Mouse (Mus musculus): ENCODE measurements at regions not wholly inside any gene's neighbourhood (a gene's known extent, or its start where the extent isn't known, plus 50 kb on each side); places are given as distances from the start of the nearest gene placed in this dataset.

DNA sequence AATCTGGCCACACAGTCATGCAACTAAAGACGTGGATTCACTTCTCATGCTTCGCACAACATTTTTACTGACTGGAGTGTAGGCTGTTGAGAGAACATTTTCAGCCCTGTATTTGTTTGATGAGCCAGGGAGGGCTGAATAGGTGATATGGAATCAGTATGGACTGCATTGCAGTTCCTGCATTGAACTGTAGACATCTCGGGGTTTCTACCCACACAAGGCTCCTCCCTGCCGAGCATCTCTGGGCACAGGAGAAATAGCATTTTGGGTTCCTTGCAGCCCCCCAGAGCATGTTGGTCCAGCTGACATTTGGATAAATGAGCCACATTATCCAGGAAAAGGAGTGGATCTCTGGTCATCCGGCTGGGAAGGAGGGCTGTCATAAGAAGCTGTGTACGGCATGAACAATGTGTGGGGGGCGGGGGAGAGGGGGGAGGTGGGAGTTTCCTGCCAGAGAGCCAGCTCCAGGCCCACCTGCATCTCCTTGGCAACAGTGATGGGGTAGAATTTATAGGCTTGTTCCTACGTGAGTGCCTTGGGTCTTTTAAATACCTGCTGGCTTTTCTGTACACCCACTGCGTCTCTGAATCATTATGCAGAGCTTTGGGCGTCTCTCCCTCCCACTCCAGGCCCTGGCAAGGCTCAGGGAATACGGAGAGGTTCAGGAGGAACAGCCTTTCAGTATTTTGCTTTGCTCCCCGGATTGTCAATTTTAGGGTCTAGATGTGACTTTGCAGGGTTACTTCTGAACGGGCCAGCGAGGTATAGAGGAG lies 280.9 kb upstream of the Gm10131 start:
- Histone ChIP-seq H3K9ac (ENCODE audit: control insufficient read depth, low read depth, low read length, poor library complexity, severe bottlenecking) (no peak overlapping the region), H3K79me2 (ENCODE audit: control insufficient read depth, insufficient read depth, low read length, poor library complexity) (no peaks in the 10 kb centered on the region), H3K4me3 (ENCODE audit: control insufficient read depth in 1 of 2, insufficient read depth in 1 of 2, low read depth in 2 of 2, low read length in 2 of 2) (no peak overlapping the region), H3K27ac (ENCODE audit: control insufficient read depth, low read depth, low read length) (no peak overlapping the region), H3K27me3 (ENCODE audit: control insufficient read depth in 1 of 2, insufficient read depth in 2 of 2, low read length in 2 of 2) (no peaks in the 10 kb centered on the region), H3K36me3 (ENCODE audit: control insufficient read depth in 1 of 2, insufficient read depth in 2 of 2, low read length in 2 of 2) (no peaks in the 10 kb centered on the region), H3K9me3 (replicated peaks; ENCODE audit: insufficient read depth, low read length) (no peaks in the 10 kb centered on the region), H3K4me1 (ENCODE audit: control insufficient read depth in 1 of 2, insufficient read depth in 2 of 2, low read length in 2 of 2) (no peaks in the 10 kb centered on the region)
- no peak for TF ChIP-seq UBTF (IDR thresholded peaks at IDR 0.05; ENCODE audit: borderline replicate concordance, insufficient read depth, low read depth, low read length)
- no peak for TF ChIP-seq MEF2A (IDR thresholded peaks at IDR 0.05; ENCODE audit: extremely low read depth, insufficient replicate concordance, low read depth, low read length, poor library complexity, severe bottlenecking)
- no peak for TF ChIP-seq USF2 (IDR thresholded peaks at IDR 0.05; ENCODE audit: borderline replicate concordance in 1 of 2, insufficient read depth in 1 of 2, low read depth in 1 of 2, low read length in 2 of 2)
- TF ChIP-seq CHD1 (IDR thresholded peaks at IDR 0.05; ENCODE audit: low read depth, low read length) = no peak
- TF ChIP-seq MAX (IDR thresholded peaks at IDR 0.05; ENCODE audit: low read length) = no peak
- TF ChIP-seq MXI1 (IDR thresholded peaks at IDR 0.05; ENCODE audit: low read depth, low read length) = no peak
- TF ChIP-seq SIN3A (IDR thresholded peaks at IDR 0.05; ENCODE audit: low read length) = no peak
- TF ChIP-seq TCF12 (IDR thresholded peaks at IDR 0.05; ENCODE audit: low read depth, low read length) = no peak
- no peak for TF ChIP-seq NRF1 (IDR thresholded peaks at IDR 0.05; ENCODE audit: insufficient read depth, low read depth, low read length, poor library complexity, severe bottlenecking)
- TF ChIP-seq HCFC1 (IDR thresholded peaks at IDR 0.05; ENCODE audit: low read depth, low read length) = no peak
- TF ChIP-seq ZC3H11A (IDR thresholded peaks at IDR 0.05; ENCODE audit: low read depth, low read length) = no peak
- TF ChIP-seq SMC3 (IDR thresholded peaks at IDR 0.05; ENCODE audit: low read depth, low read length) = no peak
- TF ChIP-seq ZKSCAN1 (IDR thresholded peaks at IDR 0.05; ENCODE audit: low read depth, low read length) = no peak
- TF ChIP-seq RAD21 (IDR thresholded peaks at IDR 0.05; ENCODE audit: low read depth, low read length) = no peak
- TF ChIP-seq POLR2A (IDR thresholded peaks at IDR 0.05; ENCODE audit: control insufficient read depth in 1 of 2, insufficient read depth in 1 of 2, low read depth in 1 of 2, low read length in 2 of 2, poor library complexity in 1 of 2) = no peak
- no peak for TF ChIP-seq ETS1 (IDR thresholded peaks at IDR 0.05; ENCODE audit: low read depth, low read length)
- no peak for TF ChIP-seq ZNF384 (IDR thresholded peaks at IDR 0.05; ENCODE audit: low read depth, low read length)
- no peak for TF ChIP-seq MAZ (IDR thresholded peaks at IDR 0.05; ENCODE audit: low read depth, low read length)
- no peak for DNase-seq (ENCODE audit: low read depth, low spot score)

DNA sequence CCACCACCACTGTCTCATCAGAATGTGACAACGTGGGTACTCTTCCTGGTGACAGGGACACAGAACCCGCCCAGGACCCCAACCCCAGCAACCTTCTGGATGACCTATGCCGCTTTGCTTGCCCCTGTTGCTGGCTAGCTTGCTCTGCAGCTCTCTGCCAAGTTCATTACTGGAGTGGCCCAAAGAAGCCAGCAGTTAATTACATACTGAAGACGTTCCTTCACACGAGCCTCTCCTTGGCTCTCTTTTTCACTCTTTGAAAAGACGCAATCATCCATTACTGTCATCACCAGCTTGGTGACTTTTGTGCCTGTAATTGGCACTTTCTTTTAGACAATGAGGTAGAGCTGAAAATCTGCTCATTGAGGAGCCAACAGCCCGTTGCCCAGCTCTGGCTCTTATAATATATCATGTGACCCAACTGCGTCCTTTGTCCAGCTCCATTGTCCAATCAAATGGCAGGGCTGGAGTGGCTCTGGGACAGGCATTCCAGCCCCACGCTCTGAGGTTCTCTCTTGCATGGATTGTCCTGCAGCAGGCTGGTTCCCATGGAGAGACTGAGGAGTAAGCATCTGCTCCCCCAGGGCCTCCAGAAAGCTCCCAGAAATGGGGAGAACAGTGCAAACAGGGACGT lies 274.4 kb upstream of the Gm10131 start:
- Histone ChIP-seq H3K27me3 (ENCODE audit: control insufficient read depth in 1 of 2, insufficient read depth in 2 of 2, low read length in 2 of 2) (no peaks in the 10 kb centered on the region), H3K9me3 (replicated peaks; ENCODE audit: insufficient read depth, low read length) (no peaks in the 10 kb centered on the region), H3K79me2 (ENCODE audit: control insufficient read depth, insufficient read depth, low read length, poor library complexity) (no peaks in the 10 kb centered on the region), H3K36me3 (ENCODE audit: control insufficient read depth in 1 of 2, insufficient read depth in 2 of 2, low read length in 2 of 2) (no peaks in the 10 kb centered on the region), H3K4me1 (ENCODE audit: control insufficient read depth in 1 of 2, insufficient read depth in 2 of 2, low read length in 2 of 2) (no peaks in the 10 kb centered on the region), H3K4me3 (ENCODE audit: control insufficient read depth in 1 of 2, insufficient read depth in 1 of 2, low read depth in 2 of 2, low read length in 2 of 2) (no peak overlapping the region), H3K9ac (ENCODE audit: control insufficient read depth, low read depth, low read length, poor library complexity, severe bottlenecking) (no peak overlapping the region), H3K27ac (ENCODE audit: control insufficient read depth, low read depth, low read length) (no peak overlapping the region)
- DNase-seq (ENCODE audit: low read depth, low spot score) = no peak
- no peak for TF ChIP-seq ZNF384 (IDR thresholded peaks at IDR 0.05; ENCODE audit: low read depth, low read length)
- no peak for TF ChIP-seq MAX (IDR thresholded peaks at IDR 0.05; ENCODE audit: low read length)
- no peak for TF ChIP-seq GATA1 (IDR thresholded peaks at IDR 0.05; ENCODE audit: low read depth, low read length)
- TF ChIP-seq NELFE (IDR thresholded peaks at IDR 0.05; ENCODE audit: low read depth, low read length) = no peak
- no peak for TF ChIP-seq CHD2 (IDR thresholded peaks at IDR 0.05; ENCODE audit: low read length)
- TF ChIP-seq UBTF (IDR thresholded peaks at IDR 0.05; ENCODE audit: borderline replicate concordance, insufficient read depth, low read depth, low read length) = no peak
- no peak for TF ChIP-seq TAL1 (IDR thresholded peaks at IDR 0.05; ENCODE audit: low read length)
- TF ChIP-seq HCFC1 (IDR thresholded peaks at IDR 0.05; ENCODE audit: low read depth, low read length) = no peak
- no peak for TF ChIP-seq MYB (IDR thresholded peaks at IDR 0.05; ENCODE audit: low read depth, low read length)
- TF ChIP-seq MAZ (IDR thresholded peaks at IDR 0.05; ENCODE audit: low read depth, low read length) = no peak
- TF ChIP-seq GABPA (IDR thresholded peaks at IDR 0.05; ENCODE audit: low read depth, low read length) = no peak
- no peak for TF ChIP-seq EP300 (IDR thresholded peaks at IDR 0.05; ENCODE audit: low read depth in 1 of 2, low read length in 2 of 2)

Measured in MEL (cell line).